Mouse (Mus musculus) liver, embryonic 13.5 days (tissue): ENCODE results near the gene Tmem185b. TPM values are rescaled to one million over a fixed set of nuclear protein-coding genes. Genes with fewer than 3 reads are reported as not detected.

ENCODE experiments used
- ATAC-seq: fragments of 200-750 bp; cut with Nextera tagmentation; 2 replicates; pipeline ENCODE4 v1.8.0; 2017; ENCODE audit warnings: low read depth, mild to moderate bottlenecking, moderate number of reproducible peaks, moderate library complexity
- DNase-seq: peaks from one replicate; pipeline ENCODE4 v3.0.0; 2022
- H3K27ac ChIP-seq: fragments of 300-500 bp; sonication (generic); 2 replicates; pipeline ENCODE4 v1.5.1; 2015; ENCODE audit warnings: moderate library complexity, mild to moderate bottlenecking, inconsistent platforms
- H3K27me3 ChIP-seq: fragments of 300-500 bp; sonication (generic); 2 replicates; pipeline ENCODE4 v1.6.1; 2015; ENCODE audit warnings: mild to moderate bottlenecking, inconsistent platforms
- H3K36me3 ChIP-seq: fragments of 300-500 bp; sonication (generic); 2 replicates; pipeline ENCODE4 v1.6.1; 2015; ENCODE audit warnings: mild to moderate bottlenecking, inconsistent platforms
- H3K4me1 ChIP-seq: fragments of 300-500 bp; sonication (generic); replicated peaks from 2 replicates; pipeline ENCODE4 v1.6.1; 2015; ENCODE audit warnings: inconsistent platforms
- H3K4me2 ChIP-seq: fragments of 300-500 bp; sonication (generic); 2 replicates; pipeline ENCODE4 v1.6.1; 2015; ENCODE audit warnings: inconsistent platforms, mild to moderate bottlenecking, moderate library complexity
- H3K4me3 ChIP-seq: fragments of 300-500 bp; sonication (generic); replicated peaks from 2 replicates; pipeline ENCODE4 v1.5.1; 2015; ENCODE audit warnings: mild to moderate bottlenecking, inconsistent platforms
- H3K9ac ChIP-seq: fragments of 300-500 bp; sonication (generic); 2 replicates; pipeline ENCODE4 v1.6.1; 2015; ENCODE audit warnings: mild to moderate bottlenecking, inconsistent platforms
- H3K9me3 ChIP-seq: fragments of 300-500 bp; sonication (generic); replicated peaks from 2 replicates; pipeline ENCODE4 v1.6.1; 2016; ENCODE audit warnings: inconsistent platforms
- WGBS: fragments of 180-500 bp; shearing (Covaris S2); methylation state at CpG from one replicate; pipeline ENCODE4 v1.1.7; 2015; ENCODE audit not compliant: insufficient replicate concordance; 5-methylcytosine and 5-hydroxymethylcytosine counted together
- polyA plus RNA-seq: library from polyadenylated mRNA; unstranded; fragments of >200 nt; fragmentation: Nextera tagmentation; extraction: Ambion mirVana; gene quantifications from 2 replicates; pipeline ENCODE4 v1.2.1, GENCODE M21; 2015

Tmem185b gene
- polyA plus RNA-seq, 1 experiment from 2014 or later: 9.8 TPM

DNA sequence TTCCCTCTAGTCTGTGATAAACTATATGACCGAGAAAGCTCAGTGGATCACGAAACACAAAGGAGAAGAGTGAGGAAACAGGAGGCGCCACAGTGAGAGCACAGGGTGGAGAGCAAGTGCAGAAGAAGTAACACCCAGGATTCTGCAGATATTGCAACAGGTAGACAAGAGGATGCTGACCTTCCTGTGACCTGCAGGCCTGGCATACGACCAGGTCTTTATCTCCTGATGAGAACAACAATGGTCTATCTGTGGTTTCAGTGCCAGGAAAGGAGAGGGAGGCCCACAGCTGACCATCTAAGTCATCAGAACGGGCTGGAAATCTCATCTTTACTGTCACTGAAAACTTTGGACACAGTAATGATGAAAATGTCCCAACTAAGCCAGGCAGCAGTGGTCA, 29.7 kb downstream of the Tmem185b start:
- H3K36me3 ChIP-seq: peaks cover 5% of the 10 kb centered on the region; the same call in 1 of the 2 replicates
- ATAC-seq (no peak), DNase-seq (no peak)
- no peaks in the 10 kb centered on the region for H3K9me3 ChIP-seq
- H3K27ac ChIP-seq: no peak overlapping the region
- WGBS: 56% methylated on average over 5 of the region's 5 CpGs
- H3K4me2 ChIP-seq: no peak overlapping the region
- no peak overlapping the region for H3K4me3 ChIP-seq
- H3K27me3 ChIP-seq: no peaks in the 10 kb centered on the region
- H3K9ac ChIP-seq: no peak overlapping the region
- no peaks in the 10 kb centered on the region for H3K4me1 ChIP-seq

DNA sequence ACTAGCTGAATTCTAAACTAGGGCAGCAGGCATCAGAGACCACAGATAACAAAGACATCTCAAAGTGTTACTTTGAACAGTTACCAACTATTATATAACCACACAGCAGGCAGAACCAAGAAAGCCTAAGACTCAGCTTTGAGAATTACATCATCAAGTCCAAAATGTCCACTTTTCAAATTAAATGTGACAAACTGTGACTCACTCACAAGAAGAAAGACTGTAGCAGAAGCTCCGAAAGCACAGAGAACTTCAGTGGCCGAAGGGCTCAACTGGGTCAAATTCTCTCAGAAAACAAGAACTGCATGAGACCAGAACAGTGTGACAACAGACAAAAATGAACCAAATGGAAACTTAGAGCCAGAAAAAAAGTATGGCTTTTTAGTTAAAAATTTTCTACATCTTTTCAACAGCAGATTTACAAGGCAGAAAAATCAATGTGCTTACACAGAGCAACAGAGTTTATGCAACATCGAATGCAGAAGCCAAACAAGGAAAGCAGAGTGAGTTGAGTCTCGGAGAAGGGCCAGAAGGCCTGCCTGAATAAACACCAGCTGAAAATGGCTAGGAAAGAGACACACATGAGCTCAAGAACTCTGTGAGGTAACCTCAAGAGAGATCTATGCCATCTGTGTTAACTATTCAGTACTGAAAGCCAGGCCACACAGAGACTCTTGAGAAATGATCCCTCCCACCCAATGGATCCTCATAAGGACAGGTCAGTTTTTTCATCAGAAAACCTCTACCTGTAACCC, 31.9 kb downstream of the Tmem185b start:
- Histone ChIP-seq H3K27ac (no peak overlapping the region), H3K27me3 (no peaks in the 10 kb centered on the region), H3K36me3 (peaks cover 6% of the 10 kb centered on the region; the same call in 1 of the 2 replicates), H3K4me2 (no peak overlapping the region), H3K4me1 (no peaks in the 10 kb centered on the region), H3K9ac (no peak overlapping the region), H3K4me3 (no peak overlapping the region), H3K9me3 (no peaks in the 10 kb centered on the region)
- no peak for ATAC-seq
- DNase-seq: no peak
- 72% methylated on average over 4 of the region's 4 CpGs for WGBS

DNA sequence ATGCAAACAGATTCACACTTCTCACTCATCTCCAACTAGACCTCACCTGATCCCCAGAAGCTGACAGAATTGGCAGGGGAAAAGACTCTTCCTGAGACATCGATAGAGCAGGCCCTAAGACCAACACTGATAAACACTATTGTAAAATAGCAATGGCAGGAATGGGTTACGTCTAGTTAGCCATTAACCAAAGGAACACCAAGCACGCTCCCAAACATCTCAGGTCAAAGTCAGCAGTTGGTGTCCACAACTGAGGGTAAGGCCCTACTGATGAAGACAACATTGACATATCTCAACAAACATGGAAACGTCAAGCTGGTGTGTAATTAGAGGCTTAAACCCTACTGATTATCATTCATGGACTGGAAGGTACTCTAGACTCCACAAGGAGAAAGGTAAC, 39.6 kb downstream of the Tmem185b start:
- no peaks in the 10 kb centered on the region for H3K27me3 ChIP-seq
- WGBS: 79% methylated on average over 4 of the region's 4 CpGs
- no peak for DNase-seq

DNA sequence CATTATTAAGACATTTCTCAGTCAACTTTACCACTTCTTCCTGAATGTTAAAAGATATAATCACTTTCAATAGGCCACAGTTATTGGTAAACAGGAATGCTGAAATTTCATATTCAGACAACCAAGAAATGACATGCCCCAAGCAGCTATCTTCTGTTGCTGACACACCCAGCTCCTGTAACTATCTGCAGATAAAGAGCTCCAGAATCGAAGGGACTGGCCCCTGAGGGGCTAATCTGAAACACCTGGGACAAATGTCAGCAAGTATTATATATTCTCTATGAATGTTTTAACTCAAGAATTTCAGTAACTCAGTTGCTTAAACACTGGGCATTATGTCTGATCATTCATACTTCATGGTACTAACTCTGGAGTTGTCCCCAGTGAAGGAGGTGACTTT, 44.2 kb downstream of the Tmem185b start:
- WGBS: 13% methylated on average over 1 of the region's 1 CpGs
- H3K27ac ChIP-seq: peak overlapping the region; percentile 25
- ATAC-seq (peak; percentile 86), DNase-seq (peak; percentile 24)
- H3K9me3 ChIP-seq: no peaks in the 10 kb centered on the region
- no peak overlapping the region for H3K9ac ChIP-seq
- H3K36me3 ChIP-seq: 0 out of 2 replicates have a peak, but pooled peaks cover 4% of the 10 kb centered on the region
- H3K4me3 ChIP-seq: no peak overlapping the region
- H3K27me3 ChIP-seq: no peaks in the 10 kb centered on the region
- H3K4me2 ChIP-seq: peak overlapping the region; percentile 38
- peaks cover 41% of the 10 kb centered on the region for H3K4me1 ChIP-seq

More for the DNA sequence above, 39.6 kb downstream of the Tmem185b start:
- Histone ChIP-seq H3K4me2 (no peak overlapping the region), H3K27ac (no peak overlapping the region), H3K4me3 (no peak overlapping the region), H3K4me1 (peaks cover 28% of the 10 kb centered on the region), H3K9me3 (no peaks in the 10 kb centered on the region), H3K36me3 (peaks cover 5% of the 10 kb centered on the region; the same call in 1 of the 2 replicates), H3K9ac (no peak overlapping the region)
- ATAC-seq: peak; percentile 45

Other genes with a start within 250 kb of the Tmem185b start
- 0.05 and 0.09 TPM in 2 replicates for gene Inhbb, start 103.9 kb upstream of the Tmem185b start, polyA plus RNA-seq
- gene Ralb, start 21.4 kb upstream of the Tmem185b start, polyA plus RNA-seq: 43.9 and 47.2 TPM in 2 replicates
- 11.8 and 15.6 TPM in 2 replicates for gene Epb41l5, start 122.8 kb downstream of the Tmem185b start, polyA plus RNA-seq